Mouse (Mus musculus) megakaryocyte progenitor cell, adult 5-6 weeks (primary cell): ENCODE results near the gene Pik3r3. TPM values are rescaled to one million over a fixed set of nuclear protein-coding genes. Genes with fewer than 3 reads are reported as not detected.
"Not testable (repeated sequence)": the region's sequence is repeated elsewhere in the genome, so short reads cannot be mapped to it uniquely, and the experiment has no call there.

ENCODE experiments used
- ATAC-seq: replicated peaks from 2 replicates; pipeline ENCODE4 v1.8.0; 2016; ENCODE audit warnings: mild to moderate bottlenecking, moderate TSS enrichment, inconsistent platforms; ENCODE audit not compliant: poor library complexity
- total RNA-seq, 2 experiments: library from RNA; stranded (forward) in 1 of 2; stranded (reverse) in 1 of 2; fragments of 157-497, 149-512 nt in 1 of 2; fragments of 200-1000 nt in 1 of 2; gene quantifications; 2 replicates each; pipeline versions ENCODE4 v1.2.3 to v1.2.4; 2015 to 2017

Gene Pik3r3
- total RNA-seq (2015) (0.07 TPM in 2 replicates), total RNA-seq (2017) (0.29 and 1.1 TPM in 2 replicates)

- ATAC-seq = peak; percentile 97
These were observed at the start of gene Pik3r3 for GRCm38 (mm10) chr4:116221140-116221851. TSS of gene Pik3r3 (plus strand) at chr4:116221618.

GRCm38 (mm10) chr4:116173072-116173471, 48.3 kb upstream of the Pik3r3 start, which contains the start of the genes 1700042G07Rik and Gm49337:
TSS of gene 1700042G07Rik (plus strand) at chr4:116173372.
TSS of gene Gm49337 (plus strand) at chr4:116173384.
- no peak for ATAC-seq

DNA sequence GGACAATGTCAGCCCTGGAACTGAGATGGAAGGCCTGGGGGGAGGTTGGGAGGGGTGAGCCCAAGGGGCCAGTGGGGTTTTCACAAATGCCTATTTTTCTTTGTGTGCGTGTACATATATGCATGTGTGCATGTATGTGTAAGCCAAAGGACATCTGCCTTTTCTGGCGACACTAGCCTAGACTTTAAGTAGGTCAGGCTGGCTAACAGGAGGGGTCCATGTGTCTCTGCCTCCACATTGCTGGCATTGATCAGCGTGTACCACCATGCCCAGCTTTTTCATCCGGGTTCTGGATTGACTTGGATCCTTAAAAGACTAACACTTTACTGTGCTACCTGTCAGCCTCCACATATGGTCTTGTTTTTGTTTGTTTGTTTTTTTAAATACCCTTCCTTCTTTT, 47.7 kb upstream of the Pik3r3 start:
- ATAC-seq = no peak

GRCm38 (mm10) chr4:116174466-116175116, 46.8 kb upstream of the Pik3r3 start:
- no peak for ATAC-seq

- no peak for ATAC-seq
These were observed 46.3 kb upstream of the Pik3r3 start for GRCm38 (mm10) chr4:116175136-116175535.

- peak; percentile 63 for ATAC-seq
These were observed 45.5 kb upstream of the Pik3r3 start for GRCm38 (mm10) chr4:116175711-116176542.

GRCm38 (mm10) chr4:116176543-116176988, 44.9 kb upstream of the Pik3r3 start:
- peak; percentile 27 for ATAC-seq

- peak; percentile 32; the same call in 1 of the 2 replicates for ATAC-seq
These were observed 44.3 kb upstream of the Pik3r3 start for GRCm38 (mm10) chr4:116177140-116177539.

DNA sequence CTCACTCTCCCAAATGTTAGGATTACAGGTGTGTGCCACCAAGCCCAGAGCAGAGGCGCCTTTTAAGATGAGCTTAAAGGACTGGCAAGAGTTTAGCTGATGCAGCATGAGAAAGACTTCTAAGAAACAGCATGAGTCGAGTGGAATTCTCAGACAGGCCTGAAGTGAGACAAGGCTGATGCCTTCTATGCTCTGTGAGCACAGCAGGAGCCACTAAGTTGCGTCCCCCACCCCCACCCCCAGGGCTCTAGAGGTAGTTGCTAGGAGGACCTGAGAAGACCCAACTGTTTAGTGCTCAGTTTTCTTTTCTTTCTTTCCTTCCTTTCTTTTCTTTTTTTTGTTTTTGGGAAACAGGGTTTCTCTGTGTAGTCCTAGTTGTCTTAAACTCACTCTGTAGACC, 39.3 kb upstream of the Pik3r3 start:
- ATAC-seq = no peak

DNA sequence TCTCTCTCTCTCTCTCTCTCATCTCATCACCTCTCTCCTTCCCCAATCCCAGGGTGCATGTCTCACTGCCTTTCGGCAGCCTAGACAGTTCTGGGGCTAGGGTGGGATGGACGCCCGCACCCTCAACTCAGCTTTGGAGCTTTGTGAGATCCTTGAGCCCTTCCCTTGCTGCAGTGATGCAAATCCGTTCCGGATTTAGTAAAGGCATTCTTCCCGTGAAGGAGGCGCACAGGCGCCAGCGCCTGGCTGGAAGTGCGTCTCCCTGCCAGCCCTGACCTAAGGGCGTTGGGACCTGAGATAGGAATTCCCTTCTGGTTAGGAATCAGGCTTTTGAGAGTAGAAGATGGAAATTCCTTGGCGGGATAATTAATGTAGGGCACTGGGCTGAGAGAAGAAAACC, 38.7 kb upstream of the Pik3r3 start:
- ATAC-seq = no peak

DNA sequence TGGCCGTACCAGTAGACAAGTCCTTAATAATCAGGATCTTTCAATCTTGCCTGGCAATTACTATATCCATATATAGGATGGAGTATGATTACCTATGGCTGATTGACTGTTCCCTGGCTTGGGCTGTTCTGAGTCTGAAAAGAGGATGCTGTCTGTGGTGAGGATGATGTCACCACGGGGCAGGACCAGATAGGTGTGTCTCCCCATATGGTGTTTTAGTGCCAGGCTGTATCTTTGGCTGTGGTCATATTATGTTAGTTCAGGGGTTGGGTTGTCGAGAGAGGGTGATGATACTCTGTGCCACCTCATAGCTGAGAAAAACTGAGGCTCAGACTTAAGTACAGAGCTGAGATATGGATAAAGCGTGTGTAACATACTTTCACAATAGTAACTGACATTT, 36.3 kb upstream of the Pik3r3 start:
- ATAC-seq = 0 out of 2 replicates have a peak, but pooled peaks have one; percentile 34

DNA sequence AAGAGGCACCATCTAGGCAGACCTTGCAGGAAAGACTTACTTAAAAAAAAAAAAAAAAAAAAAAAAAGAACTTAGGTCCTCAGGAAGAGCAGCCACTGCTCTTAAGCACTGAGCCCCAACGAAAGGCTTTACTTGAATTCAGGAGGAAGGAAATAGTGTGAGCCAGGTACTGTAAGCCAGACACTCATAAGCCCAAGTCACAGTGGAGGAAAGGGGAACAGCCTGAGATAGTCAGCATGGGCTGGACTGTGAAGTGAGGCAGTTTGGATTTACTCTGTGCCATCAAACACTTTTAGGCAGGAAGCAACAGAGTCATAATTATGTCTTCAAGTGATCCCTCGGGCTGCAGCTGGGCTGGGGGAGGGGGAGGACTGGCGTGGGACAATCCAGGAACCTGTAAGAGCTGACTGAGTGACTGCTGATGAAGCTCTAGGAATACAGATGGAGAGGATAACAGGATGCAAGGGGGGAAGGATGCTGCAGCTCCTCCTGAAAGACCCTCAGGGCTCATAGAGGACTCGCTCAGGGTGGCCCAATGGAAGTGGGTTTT, 29.1 kb upstream of the Pik3r3 start:
- no peak for ATAC-seq

- ATAC-seq = peak; percentile 92
These were observed 27.6 kb upstream of the Pik3r3 start for GRCm38 (mm10) chr4:116193583-116194383.

DNA sequence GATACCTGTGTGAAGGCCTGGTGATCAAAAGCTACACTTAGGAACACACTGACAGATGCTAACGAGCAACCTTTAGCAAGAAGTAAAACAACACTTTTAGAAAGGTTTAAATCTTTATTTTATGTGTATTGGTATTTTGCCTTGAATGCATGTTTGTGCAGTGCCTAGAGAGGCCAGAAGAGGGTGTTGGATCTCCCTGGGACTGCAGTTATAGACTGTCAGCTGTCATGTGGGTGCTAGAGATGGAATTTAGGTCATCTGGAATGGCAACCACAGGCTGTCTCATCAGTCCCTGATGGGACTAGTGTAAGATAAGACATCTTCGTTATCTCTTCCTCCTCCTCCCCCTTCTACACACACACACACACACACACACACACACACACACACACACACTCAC, 23.0 kb upstream of the Pik3r3 start:
- peak; percentile 45 for ATAC-seq

DNA sequence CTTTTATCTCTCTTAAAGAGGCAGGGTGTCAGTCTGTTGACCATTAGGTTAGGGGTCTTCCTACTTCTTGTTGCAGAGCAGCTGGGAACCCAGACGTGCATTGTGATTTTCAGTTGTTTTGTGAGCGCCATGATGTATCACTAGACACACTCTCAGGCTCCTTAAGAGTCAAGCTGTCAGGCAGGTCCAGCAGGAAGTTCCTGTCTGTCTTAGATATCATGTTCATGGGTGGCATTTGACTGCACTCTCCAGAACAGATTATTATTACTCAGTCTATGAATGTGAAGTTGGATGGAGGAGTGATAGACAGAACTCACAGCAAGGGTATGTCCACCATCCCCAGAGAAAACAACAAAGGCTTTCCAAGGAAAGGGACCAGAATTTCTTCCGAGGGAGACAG, 17.0 kb upstream of the Pik3r3 start:
- ATAC-seq = no peak

DNA sequence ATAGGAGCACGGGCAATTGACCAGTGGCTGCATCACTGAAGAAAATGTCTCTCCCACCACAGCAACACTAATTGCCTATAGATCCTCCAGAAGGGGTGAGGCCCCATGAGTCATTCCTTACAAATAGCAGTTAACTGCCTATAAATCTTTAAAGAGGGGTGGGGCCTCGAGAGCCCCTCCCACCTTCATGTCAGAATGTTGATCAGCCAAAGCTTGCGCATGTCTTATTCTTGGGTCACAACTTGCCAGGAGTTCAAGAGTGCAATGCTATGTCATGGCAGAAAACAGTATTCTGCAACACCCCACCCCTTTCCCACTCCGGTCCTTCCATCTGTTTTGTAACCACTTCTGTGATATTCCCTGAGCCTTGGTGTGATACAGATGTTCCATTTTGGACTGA, 14.9 kb upstream of the Pik3r3 start:
- ATAC-seq = no peak

DNA sequence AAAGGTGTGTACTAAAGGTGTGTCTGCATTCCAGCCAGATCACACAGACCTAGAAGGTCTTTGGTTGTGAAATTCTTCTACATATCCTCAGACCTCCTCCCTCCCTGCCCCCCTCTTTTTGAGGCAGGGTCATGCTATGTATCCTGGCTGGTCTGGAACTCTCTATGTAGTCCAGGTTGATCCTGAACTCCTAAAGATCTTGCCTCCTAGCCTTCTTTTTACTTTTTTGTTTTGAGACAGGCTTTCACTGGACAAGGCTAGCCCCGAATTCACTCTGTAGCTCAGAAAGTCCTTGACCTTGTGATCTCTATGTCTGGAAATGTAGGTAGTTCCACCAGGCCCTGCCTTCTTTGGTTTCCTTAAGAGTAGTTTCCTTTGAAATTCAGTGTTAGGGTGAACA, 12.5 kb upstream of the Pik3r3 start:
- no peak for ATAC-seq

DNA sequence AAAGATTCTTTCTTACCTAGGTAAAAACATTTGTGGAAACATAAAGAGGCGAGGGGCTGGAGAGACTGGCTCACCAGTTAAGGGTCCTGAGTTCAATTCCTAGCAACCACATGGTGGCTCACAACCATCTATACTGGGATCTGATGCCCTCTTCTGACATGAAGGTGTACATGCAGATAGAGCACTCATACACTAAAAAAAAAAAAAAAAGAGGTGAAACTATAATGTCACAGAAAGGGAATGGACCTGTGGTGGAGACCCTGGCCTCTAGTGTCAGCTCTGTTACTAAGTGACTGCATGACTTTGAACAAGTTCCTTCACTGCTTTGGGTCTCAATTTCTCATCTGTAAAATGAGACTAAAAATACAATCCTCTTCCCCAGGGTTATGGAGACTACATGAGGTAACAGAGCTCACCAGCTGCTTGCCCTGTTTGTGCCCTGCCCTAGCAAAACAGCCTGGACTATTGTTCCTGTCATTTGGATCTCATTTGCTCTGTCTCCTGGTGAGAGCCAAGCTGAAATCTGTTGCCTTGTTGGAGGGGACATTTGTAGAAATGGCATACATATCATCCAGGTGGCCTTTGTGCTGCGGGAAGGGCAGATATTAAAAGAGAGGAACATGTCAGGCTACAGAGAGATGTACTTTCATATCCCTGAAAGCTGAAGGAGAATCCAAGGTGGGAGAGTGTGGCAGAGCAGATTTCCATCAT, 5.4 kb upstream of the Pik3r3 start:
- no peak for ATAC-seq

DNA sequence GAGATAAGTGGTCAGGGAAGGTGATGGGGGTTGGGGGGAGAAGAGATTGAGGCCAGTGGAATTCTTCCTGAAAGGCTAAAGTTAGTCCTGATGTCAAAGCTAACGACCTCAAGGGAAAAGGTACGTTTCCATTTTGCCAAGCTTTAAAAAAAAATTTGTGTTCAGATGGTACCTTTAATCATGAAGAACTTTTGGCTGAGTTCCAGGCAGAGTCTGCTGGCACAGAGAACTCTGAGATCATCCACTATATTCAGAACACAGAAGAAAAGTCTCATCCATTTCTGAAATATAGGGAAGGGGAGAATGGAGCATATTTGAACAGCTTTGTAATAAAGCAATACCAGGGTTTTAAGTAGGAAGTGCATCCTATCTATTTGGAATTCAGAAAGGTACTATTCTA, 4.4 kb upstream of the Pik3r3 start:
- ATAC-seq = no peak

DNA sequence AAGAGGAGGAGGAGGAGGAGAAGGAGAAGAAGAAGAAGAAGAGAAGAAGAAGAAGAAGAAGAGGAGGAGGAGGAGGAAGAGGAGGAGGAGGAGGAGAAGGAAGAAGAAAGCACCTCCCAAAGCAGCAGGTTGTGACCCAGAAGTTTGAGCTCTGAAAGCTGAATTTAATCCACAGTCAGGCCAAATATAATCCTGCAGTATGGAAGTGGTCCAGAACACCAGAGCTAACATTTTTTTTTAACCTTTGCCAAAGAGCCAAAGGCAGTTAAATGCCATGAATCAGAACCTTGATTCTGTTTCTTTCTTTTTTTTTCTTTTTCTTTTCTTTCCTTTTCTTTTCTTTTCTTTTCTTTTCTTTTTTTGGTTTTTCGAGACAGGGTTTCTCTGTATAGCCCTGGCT, 3.8 kb upstream of the Pik3r3 start:
- not testable (repeated sequence) for ATAC-seq
